Mouse (Mus musculus): ENCODE measurements around the gene Hipk1.

Gene Hipk1

DNA sequence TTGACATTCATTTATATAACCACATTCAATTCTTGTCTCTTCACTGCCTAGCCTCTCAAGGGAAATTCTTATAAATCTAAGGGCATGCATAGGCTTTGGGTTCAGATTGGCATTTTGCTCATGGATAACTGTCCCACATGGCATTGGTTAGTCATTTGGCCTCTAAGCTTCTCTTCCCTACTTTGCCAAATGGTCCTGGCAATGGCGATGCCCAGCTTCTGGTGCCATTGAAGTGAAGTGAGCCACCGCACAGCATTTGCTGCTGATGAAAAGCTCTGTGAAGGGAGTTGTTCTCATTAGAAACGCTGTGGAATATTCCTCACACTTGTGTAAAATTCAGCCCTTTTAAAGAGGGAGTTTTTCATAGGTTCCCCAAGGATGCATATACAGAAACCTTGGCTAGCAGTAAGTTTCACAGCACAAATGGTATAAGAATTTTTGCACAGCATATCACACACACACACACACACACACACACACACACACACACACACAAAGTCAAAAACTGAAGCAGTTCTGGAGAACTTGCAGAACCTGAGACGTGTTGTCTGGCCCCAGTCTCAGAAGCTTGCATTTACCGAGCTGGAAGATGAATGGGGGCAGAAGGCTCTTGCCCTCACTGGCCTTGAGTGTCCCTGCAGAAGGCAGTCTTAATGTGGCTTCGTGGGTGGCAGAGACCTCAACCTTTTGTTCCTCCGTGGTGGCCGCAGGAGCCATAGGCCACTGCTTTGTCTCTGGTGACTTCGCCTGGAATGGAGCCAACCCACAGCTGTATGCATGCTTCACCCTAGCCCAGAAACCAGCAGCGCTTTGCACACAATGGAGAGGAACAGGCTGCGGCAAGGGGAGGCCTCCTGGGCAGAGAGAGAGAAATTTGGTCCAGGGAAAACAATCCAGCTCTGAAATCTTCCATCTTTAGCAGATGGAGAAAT is 75.3 kb downstream of the Hipk1 start:
- no peak for DNase-seq (ENCODE audit: low read depth, low spot score)

DNA sequence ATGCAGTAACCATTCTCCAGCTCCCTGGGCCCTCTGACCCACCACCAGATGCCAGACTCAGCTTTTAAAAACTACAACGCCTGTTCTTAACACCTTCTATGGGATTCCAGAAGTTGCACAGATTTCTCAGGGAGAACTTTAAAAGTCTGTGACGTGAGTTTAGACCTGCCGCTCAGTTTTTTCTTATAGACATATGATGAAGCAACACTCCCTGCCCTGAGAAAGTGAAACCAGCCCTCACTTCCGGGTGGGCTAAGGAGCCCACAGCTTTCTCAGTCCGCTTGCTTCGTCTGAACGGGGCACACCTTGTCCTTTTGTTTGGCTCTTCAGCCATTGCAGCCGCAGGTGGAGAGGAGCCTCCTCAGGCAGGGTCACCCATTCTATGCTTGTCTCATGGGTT is 76.4 kb downstream of the Hipk1 start:
- no peak for DNase-seq (ENCODE audit: low read depth, low spot score)

DNA sequence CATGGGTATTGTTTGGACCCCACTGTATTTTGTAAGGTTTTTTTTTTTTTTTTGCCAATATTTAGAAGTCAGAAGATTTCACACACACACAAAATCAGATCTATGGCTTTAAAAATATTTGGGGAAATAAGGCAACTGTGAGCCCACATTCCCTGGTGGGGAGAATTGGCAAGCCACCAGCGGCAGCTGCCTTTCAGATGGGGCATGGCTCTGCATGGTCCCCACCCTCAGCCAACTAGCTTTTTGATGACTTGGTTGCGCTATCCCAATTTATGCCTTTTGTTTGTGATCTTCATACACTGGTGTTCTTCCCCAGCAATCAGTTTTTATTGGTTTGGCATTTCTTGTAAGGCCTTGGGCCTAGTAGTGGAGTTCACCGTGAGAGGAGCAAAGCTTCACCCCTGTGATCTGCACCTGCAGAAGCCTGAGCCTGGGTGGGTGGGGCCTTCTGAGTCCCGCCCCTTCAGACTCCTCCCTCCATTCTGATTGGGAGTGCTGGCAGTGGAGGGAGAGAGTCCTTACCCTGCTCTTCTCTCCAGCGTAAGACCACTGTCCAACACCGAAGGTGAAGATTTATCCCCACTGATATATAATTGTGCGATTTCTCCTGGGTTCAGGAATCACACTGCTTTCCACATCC is 77.0 kb downstream of the Hipk1 start:
- peak; percentile 32 for DNase-seq (ENCODE audit: low read depth, low spot score)

DNA sequence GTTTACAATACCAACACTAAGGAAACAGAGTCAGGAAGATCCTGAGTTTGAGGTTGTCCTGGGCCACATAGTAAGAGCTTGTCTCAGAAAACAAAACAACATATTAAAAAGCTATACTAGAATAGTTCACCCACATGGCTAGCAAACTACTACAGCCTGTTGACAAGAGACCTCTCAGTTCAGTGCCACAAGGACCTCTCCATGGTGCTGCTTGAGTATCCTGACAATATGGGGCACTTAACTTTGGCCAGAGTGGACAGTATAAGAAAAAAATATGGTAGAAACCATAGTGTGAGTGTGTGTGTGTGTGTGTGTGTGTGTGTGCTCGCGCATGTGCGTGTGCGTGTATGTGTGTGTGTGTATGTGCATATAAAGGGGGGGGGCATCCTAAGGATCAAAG is 79.2 kb downstream of the Hipk1 start:
- DNase-seq (ENCODE audit: low read depth, low spot score), result no peak

DNA sequence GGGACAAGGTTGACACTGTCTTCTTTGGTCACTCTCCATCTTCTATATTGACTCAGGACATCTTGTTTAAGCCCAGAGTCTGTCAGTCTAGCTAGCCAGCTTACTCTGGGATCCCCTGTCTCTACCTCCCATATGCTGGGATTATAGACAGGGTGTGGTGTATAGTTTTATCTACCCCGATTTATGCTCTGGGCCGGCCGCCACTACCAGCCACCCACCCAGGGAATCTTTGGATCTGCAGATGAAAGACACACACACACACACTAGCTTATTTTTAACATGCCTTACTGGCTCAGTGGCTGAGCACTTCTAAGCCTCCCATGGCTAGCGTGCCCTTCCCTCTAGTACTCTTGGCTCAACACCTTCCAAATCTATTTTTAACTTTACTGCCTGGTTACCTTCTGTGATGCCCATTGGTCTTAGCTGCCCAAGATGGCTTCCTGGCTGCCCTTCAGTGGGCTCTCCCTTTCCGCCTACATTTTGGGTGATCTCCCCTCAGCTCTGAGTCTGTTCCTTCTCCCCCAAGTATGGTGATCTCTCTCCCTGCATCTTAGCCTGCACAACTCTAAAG is 81.8 kb downstream of the Hipk1 start:
- no peak for DNase-seq (ENCODE audit: low read depth, low spot score)

DNA sequence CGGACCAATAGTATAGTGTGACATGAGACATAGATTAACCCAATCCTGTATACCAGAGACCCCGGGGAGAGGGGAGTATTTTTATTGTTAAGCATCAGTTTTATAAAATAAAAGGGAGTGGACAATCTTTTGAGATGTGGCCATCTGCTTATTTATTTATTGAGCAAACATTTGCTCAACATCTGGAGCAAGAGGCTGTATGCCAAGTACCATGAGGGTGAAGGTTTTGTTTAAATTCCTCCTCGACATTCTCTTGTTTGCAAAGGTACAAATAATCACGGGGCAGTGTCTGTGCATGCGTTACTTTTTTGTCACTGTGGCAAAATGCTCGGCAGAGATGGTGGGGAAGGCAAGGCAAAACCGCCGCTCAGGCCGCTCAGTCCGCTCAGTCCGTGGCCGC is 85.9 kb downstream of the Hipk1 start:
- DNase-seq (ENCODE audit: low read depth, low spot score), result no peak

DNA sequence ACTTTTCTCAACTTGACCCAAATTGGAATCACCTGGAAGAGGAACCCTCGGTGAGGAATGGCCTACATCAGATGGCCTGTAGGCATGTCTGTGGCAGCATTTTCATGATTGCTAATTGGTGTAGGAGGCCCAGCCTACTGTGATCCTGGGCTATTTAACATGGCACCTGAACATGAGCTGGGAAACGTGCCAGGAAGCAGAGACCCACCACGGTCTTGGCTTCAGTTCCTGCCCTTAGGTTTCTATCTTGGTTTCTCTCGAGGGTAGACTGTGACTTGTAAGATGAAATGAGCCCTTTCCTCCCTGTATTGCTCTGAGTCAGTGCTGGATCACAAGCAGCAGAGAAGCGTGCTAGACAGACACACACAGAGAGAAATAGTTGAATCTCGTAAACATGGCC is 86.7 kb downstream of the Hipk1 start:
- no peak for DNase-seq (ENCODE audit: low read depth, low spot score)

DNA sequence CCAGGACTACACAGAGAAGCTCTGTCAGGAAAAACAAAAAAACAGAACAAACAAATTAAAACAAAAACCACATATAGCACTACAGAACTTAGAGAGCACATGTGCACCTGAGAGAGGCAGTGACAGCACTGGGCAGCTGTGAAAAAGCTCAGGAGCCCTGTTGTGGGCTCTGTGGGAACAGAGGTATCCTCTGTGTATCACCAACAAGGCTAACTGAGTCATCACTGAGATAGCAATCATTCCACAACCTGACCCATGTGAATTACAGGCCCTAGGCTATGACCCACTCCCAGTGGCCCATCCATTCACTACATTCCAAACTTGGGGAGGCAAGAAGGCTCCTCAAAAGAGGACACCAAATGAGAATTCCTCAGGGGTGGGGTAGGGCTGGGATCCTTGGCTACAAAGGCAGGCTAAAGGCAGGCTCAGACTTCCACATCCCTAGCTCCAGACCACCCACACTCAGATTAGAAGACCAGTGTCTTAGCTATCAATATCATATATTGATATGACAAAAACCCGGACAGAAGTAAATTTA is 94.9 kb downstream of the Hipk1 start:
- DNase-seq (ENCODE audit: low read depth, low spot score), result no peak

DNA sequence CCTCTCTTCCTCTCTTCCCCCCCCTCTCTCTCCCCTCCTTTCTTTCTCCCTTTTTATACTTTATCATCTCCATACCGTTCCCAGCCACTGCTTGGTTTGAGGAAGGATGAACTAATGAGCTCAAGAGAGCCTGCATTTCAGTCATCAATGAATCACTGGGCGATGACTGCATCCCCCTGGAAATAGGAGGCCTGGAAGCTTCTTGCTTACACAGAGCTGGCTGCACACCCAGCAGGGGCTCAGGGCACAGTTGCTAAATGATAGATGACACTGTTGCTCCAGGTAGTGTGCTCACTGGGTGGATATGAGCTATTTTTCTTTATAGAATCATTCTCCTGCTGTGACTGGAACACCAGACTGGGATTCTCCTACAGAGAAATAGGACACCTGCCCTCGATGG is 95.8 kb downstream of the Hipk1 start:
- no peak for DNase-seq (ENCODE audit: low read depth, low spot score)

DNA sequence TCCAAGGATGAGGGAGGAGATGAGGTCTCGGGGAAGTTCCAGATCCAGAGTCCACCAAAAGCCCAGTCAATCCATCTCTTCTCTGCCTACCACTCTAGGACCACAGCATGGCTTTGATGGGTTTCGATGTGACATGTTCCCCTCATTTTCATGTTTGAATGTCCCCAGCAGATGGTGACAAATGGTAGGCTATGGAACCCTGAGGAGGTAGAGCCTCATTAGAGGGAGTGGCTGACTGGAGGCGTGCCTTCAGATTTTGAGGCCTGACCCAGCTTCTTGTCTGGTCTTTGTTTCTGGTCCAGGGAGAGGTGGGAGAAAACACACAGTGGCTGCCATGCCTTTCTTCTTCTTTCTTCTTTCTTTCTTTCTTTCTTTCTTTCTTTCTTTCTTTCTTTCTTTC is 100.9 kb downstream of the Hipk1 start:
- DNase-seq (ENCODE audit: low read depth, low spot score), result no peak

All from ES-CJ7 (cell line).